Mouse (Mus musculus): ENCODE results near the gene Fadd. TPM values are rescaled to one million over a fixed set of nuclear protein-coding genes. Genes with fewer than 3 reads are reported as not detected.

Fadd gene
- polyA plus RNA-seq, 1 experiment: 10.6 TPM

DNA sequence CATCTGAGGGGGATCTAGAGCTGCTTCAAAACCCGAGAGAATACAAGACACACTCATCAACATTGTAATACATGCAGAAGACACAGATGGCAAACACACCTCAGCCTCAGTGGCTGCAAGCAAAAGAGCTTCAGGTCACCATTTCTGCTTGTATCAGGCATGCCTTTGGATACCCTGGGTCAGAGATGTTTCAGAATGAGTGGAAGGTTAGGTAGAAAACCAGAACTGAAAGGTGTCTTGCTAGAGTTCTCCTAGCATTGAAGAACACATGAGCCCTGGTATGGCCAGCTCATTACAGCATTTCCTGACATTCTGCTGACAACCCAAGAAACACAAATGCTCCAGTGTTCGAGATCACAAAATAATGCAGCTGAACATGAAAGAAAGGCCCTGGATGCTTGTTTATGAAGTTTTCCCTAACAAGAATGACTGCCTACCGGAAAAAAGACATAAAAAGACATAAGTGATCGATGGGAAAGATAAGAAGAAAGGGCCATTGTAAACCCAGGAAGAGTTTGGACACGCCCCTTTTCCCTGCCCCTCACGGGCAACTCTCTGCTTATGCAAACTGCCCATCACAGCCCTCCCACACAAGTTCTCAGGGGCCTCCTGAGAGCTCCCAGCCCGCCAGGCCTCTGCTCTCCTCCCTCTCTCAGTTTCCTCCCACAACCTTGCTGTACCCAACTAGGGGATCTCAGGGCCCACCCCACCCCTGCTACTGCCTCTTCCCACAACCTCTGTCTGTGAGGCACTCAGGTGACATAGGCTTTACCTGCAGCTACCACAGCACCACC, 50.5 kb downstream of the Fadd start:
- DNase-seq (ENCODE audit: low read depth): no peak

DNA sequence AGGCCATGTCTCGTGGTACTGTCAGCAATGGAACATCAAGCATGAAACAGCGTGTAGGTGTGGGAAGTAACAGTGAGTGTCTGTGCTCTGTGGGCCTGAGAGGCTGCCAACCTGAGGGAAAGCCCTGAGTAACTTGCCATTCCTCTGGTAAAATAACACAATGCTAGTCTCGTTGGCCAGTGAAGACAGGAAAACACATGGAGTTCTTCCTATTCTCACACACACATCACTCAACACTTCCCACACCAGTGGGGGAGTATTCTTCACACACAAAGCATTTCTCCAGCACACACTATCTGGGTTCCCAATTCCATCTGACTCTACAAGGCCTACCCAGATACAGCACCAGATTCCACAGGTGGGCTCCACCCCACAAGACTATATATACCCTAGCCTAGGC, 52.4 kb downstream of the Fadd start:
- no peak for DNase-seq (ENCODE audit: low read depth)

DNA sequence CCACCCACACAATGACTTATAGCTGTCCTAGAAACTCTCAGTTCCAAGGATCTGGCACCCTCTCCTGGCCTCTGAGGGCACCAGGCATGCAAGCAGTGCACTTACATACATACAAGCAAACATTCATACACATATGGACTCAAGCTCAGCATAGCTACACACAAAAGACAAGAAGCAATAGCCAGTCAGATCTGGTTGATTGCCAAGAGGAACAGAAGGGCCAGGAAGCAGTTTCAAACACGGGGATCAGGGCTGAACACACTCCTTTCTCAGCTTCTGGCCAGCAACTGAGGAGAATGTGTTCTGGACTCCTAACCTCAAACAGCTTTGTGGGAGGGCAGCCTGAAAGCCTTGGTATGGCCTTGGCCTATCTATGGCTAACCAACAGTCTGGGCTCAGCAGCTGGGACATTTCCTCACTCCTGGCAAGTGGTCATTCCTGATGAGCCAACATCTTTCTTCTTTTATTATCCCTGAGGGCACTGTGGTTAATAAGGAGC, 54.5 kb downstream of the Fadd start:
- peak; percentile 75 for DNase-seq (ENCODE audit: low read depth)

Other genes starting within 250 kb of the Fadd start
- 82.3 and 97.6 TPM in 2 replicates for gene Cttn, start 111.5 kb downstream of the Fadd start, polyA plus RNA-seq (2012; rRNA removed)
- 34.0 and 37.7 TPM in 2 replicates for gene Ppfia1, start 28.7 kb downstream of the Fadd start, polyA plus RNA-seq (2012; rRNA removed)
- gene Ano1, start 169.5 kb upstream of the Fadd start, polyA plus RNA-seq (2012; rRNA removed): 112 and 115 TPM in 2 replicates

Measured in gonadal fat pad, adult 2 months (tissue).